Mouse (Mus musculus): Measurements from ENCODE around the gene Erp29. TPM values are rescaled to one million over a fixed set of nuclear protein-coding genes. Genes with fewer than 3 reads are reported as not detected.

The Erp29 gene
- polyA plus RNA-seq, 1 experiment from 2014 or later, result 112 TPM

GRCm38 (mm10) chr5:121461339-121462170 is 9.2 kb upstream of the Erp29 start:
- no peaks in the 10 kb centered on the region for H3K27me3 ChIP-seq (ENCODE audit: low read depth, poor library complexity, severe bottlenecking)
- no peak overlapping the region for H3K4me3 ChIP-seq
- H3K4me1 ChIP-seq, result peaks cover 13% of the 10 kb centered on the region
- DNase-seq (ENCODE audit: low spot score), result no peak
- H3K9me3 ChIP-seq (replicated peaks), result no peaks in the 10 kb centered on the region
- WGBS, result 73% methylated on average over 4 of the region's 4 CpGs
- no peak overlapping the region for H3K27ac ChIP-seq
- no peaks in the 10 kb centered on the region for H3K36me3 ChIP-seq

- no peak for DNase-seq (ENCODE audit: low spot score)
- H3K4me3 ChIP-seq, result no peak overlapping the region
- H3K4me1 ChIP-seq, result peaks cover 19% of the 10 kb centered on the region
- H3K27me3 ChIP-seq (ENCODE audit: low read depth, poor library complexity, severe bottlenecking), result no peaks in the 10 kb centered on the region
- H3K36me3 ChIP-seq, result no peaks in the 10 kb centered on the region
- no peaks in the 10 kb centered on the region for H3K9me3 ChIP-seq (replicated peaks)
- 74% methylated on average over 9 of the region's 9 CpGs for WGBS
- H3K27ac ChIP-seq, result no peak overlapping the region
Observed at GRCm38 (mm10) chr5:121455510-121456265, 3.4 kb upstream of the Erp29 start.

GRCm38 (mm10) chr5:121454503-121454782 is 2.1 kb upstream of the Erp29 start:
- WGBS, result 91% methylated on average over 3 of the region's 3 CpGs
- no peak overlapping the region for H3K4me3 ChIP-seq
- DNase-seq (ENCODE audit: low spot score), result no peak
- peaks cover 27% of the 10 kb centered on the region for H3K4me1 ChIP-seq
- peaks cover 8% of the 10 kb centered on the region for H3K36me3 ChIP-seq
- no peaks in the 10 kb centered on the region for H3K27me3 ChIP-seq (ENCODE audit: low read depth, poor library complexity, severe bottlenecking)
- no peaks in the 10 kb centered on the region for H3K9me3 ChIP-seq (replicated peaks)
- no peak overlapping the region for H3K27ac ChIP-seq

GRCm38 (mm10) chr5:121453743-121454502 is 1.6 kb upstream of the Erp29 start:
- 90% methylated on average over 13 of the region's 13 CpGs for WGBS

GRCm38 (mm10) chr5:121452906-121453305 is 600 bp upstream of the Erp29 start:
- peak overlapping the region; percentile 95 for H3K27ac ChIP-seq
- H3K4me1 ChIP-seq, result peaks cover 28% of the 10 kb centered on the region
- no peak for DNase-seq (ENCODE audit: low spot score)
- 12% methylated on average over 9 of the region's 9 CpGs for WGBS
- no peaks in the 10 kb centered on the region for H3K27me3 ChIP-seq (ENCODE audit: low read depth, poor library complexity, severe bottlenecking)
- peaks cover 23% of the 10 kb centered on the region for H3K36me3 ChIP-seq
- H3K9me3 ChIP-seq (replicated peaks), result no peaks in the 10 kb centered on the region
- H3K4me3 ChIP-seq, result peak overlapping the region; percentile 92

More at GRCm38 (mm10) chr5:121453743-121454502, 1.6 kb upstream of the Erp29 start:
- Histone ChIP-seq H3K36me3 (peaks cover 13% of the 10 kb centered on the region), H3K9me3 (replicated peaks) (no peaks in the 10 kb centered on the region), H3K27ac (no peak overlapping the region), H3K4me3 (no peak overlapping the region), H3K4me1 (peaks cover 28% of the 10 kb centered on the region), H3K27me3 (ENCODE audit: low read depth, poor library complexity, severe bottlenecking) (no peaks in the 10 kb centered on the region)
- no peak for DNase-seq (ENCODE audit: low spot score)

GRCm38 (mm10) chr5:121451644-121452025 is 671 bp downstream of the Erp29 start, which contains the start of gene Tmem116:
Gene Tmem116 (plus strand): TSS chr5:121451893.
- no peaks in the 10 kb centered on the region for H3K9me3 ChIP-seq (replicated peaks)
- peak within 1 kb of the TSS; percentile 95 for H3K27ac ChIP-seq
- DNase-seq (ENCODE audit: low spot score), result no peak
- no peaks in the 10 kb centered on the region for H3K27me3 ChIP-seq (ENCODE audit: low read depth, poor library complexity, severe bottlenecking)
- H3K4me1 ChIP-seq, result peaks cover 28% of the 10 kb centered on the region
- WGBS, result 1% methylated on average over 17 of the region's 17 CpGs
- peaks cover 36% of the 10 kb centered on the region for H3K36me3 ChIP-seq
- peak within 1 kb of the TSS; percentile 92 for H3K4me3 ChIP-seq

GRCm38 (mm10) chr5:121451203-121451602 is 1.1 kb downstream of the Erp29 start:
- no peak overlapping the region for H3K27ac ChIP-seq
- WGBS, result 41% methylated on average over 8 of the region's 8 CpGs
- H3K4me3 ChIP-seq, result peak overlapping the region; percentile 92
- peaks cover 28% of the 10 kb centered on the region for H3K4me1 ChIP-seq
- no peaks in the 10 kb centered on the region for H3K9me3 ChIP-seq (replicated peaks)
- DNase-seq (ENCODE audit: low spot score), result no peak
- H3K27me3 ChIP-seq (ENCODE audit: low read depth, poor library complexity, severe bottlenecking), result no peaks in the 10 kb centered on the region
- peaks cover 40% of the 10 kb centered on the region for H3K36me3 ChIP-seq

- no peak for DNase-seq (ENCODE audit: low spot score)
- H3K36me3 ChIP-seq, result peaks cover 47% of the 10 kb centered on the region
- H3K4me3 ChIP-seq, result no peak overlapping the region; the same call in 1 of the 2 replicates
- H3K27me3 ChIP-seq (ENCODE audit: low read depth, poor library complexity, severe bottlenecking), result no peaks in the 10 kb centered on the region
- H3K27ac ChIP-seq, result no peak overlapping the region
- WGBS, result 88% methylated on average over 9 of the region's 9 CpGs
- H3K9me3 ChIP-seq (replicated peaks), result no peaks in the 10 kb centered on the region
- peaks cover 28% of the 10 kb centered on the region for H3K4me1 ChIP-seq
Observed at GRCm38 (mm10) chr5:121450476-121450875, 1.8 kb downstream of the Erp29 start.

GRCm38 (mm10) chr5:121449976-121450375 is 2.3 kb downstream of the Erp29 start:
- H3K4me3 ChIP-seq, result no peak overlapping the region
- no peaks in the 10 kb centered on the region for H3K9me3 ChIP-seq (replicated peaks)
- no peak overlapping the region for H3K27ac ChIP-seq
- no peaks in the 10 kb centered on the region for H3K27me3 ChIP-seq (ENCODE audit: low read depth, poor library complexity, severe bottlenecking)
- H3K36me3 ChIP-seq, result peaks cover 52% of the 10 kb centered on the region
- 75% methylated on average over 6 of the region's 6 CpGs for WGBS
- DNase-seq (ENCODE audit: low spot score), result no peak
- H3K4me1 ChIP-seq, result peaks cover 28% of the 10 kb centered on the region

- H3K27ac ChIP-seq, result no peak overlapping the region
- 93% methylated on average over 3 of the region's 3 CpGs for WGBS
- DNase-seq (ENCODE audit: low spot score), result no peak
- H3K9me3 ChIP-seq (replicated peaks), result no peaks in the 10 kb centered on the region
- peaks cover 67% of the 10 kb centered on the region for H3K36me3 ChIP-seq
- H3K27me3 ChIP-seq (ENCODE audit: low read depth, poor library complexity, severe bottlenecking), result no peaks in the 10 kb centered on the region
- no peak overlapping the region for H3K4me3 ChIP-seq
- peaks cover 24% of the 10 kb centered on the region for H3K4me1 ChIP-seq
Observed at GRCm38 (mm10) chr5:121448450-121448849, 3.9 kb downstream of the Erp29 start.

- peaks cover 100% of the 10 kb centered on the region for H3K36me3 ChIP-seq
- no peaks in the 10 kb centered on the region for H3K27me3 ChIP-seq (ENCODE audit: low read depth, poor library complexity, severe bottlenecking)
- no peak overlapping the region for H3K4me3 ChIP-seq
- 94% methylated on average over 5 of the region's 5 CpGs for WGBS
- no peaks in the 10 kb centered on the region for H3K9me3 ChIP-seq (replicated peaks)
- H3K27ac ChIP-seq, result no peak overlapping the region
- H3K4me1 ChIP-seq, result 0 out of 2 replicates have a peak, but pooled peaks cover 3% of the 10 kb centered on the region
- no peak for DNase-seq (ENCODE audit: low spot score)
Observed at GRCm38 (mm10) chr5:121444870-121445269, 7.4 kb downstream of the Erp29 start.

- H3K9me3 ChIP-seq (replicated peaks), result no peaks in the 10 kb centered on the region
- H3K36me3 ChIP-seq, result peaks cover 100% of the 10 kb centered on the region
- H3K27ac ChIP-seq, result no peak overlapping the region
- peak; percentile 49 for DNase-seq (ENCODE audit: low spot score)
- no peaks in the 10 kb centered on the region for H3K27me3 ChIP-seq (ENCODE audit: low read depth, poor library complexity, severe bottlenecking)
- 93% methylated on average over 3 of the region's 3 CpGs for WGBS
- no peak overlapping the region for H3K4me3 ChIP-seq
- no peaks in the 10 kb centered on the region for H3K4me1 ChIP-seq
Observed at GRCm38 (mm10) chr5:121443548-121443947, 8.8 kb downstream of the Erp29 start.
